Mouse (Mus musculus) cerebellum, postnatal 10 days (tissue): Measurements from ENCODE around the gene Fbxw8.

Experiments used
- DNase-seq, 2 experiments: peaks; one replicate each; pipeline ENCODE4 v3.0.0; 2021; ENCODE audit warnings: mixed read lengths in 2 of 2

Gene Fbxw8

DNA sequence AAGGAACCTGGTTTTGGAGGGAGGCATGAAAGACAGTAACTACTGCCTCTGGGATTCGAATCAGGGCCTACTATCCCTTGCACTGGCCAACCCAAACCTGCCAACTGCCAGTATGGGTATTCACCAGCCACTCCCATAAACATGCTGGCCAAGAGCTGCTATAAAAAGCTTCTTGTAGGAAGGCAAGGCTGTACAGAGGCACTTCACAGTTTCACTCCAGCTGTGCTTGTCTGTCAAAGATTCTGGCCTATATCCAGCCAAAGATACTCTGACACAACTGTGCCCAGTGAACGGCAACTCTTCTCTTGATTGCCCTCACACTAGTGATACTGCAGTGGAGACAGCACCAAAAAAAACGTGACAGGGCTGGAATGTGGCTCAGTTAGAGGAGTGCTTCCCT, 5.6 kb downstream of the Fbxw8 start:
- DNase-seq: no peak

DNA sequence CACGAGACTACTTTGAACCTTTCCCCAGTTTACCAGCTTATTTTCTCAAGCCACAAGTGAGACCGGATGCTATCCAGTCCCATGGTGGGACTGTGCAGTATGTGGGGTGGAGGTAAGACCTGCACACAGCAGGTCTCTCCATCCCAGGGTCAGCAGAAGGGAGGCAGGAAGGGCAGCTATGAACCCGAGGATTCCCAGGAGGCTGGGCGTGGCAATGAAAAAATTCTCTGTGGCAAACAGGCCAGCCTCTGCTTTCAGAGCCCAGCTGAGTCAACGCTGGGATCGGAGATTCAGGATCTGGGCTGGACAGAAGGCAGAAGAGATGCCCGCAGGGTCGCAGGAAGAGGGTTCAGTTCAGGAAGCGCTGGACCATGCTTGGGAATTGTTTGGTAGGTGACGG, 8.0 kb downstream of the Fbxw8 start:
- DNase-seq: no peak

DNA sequence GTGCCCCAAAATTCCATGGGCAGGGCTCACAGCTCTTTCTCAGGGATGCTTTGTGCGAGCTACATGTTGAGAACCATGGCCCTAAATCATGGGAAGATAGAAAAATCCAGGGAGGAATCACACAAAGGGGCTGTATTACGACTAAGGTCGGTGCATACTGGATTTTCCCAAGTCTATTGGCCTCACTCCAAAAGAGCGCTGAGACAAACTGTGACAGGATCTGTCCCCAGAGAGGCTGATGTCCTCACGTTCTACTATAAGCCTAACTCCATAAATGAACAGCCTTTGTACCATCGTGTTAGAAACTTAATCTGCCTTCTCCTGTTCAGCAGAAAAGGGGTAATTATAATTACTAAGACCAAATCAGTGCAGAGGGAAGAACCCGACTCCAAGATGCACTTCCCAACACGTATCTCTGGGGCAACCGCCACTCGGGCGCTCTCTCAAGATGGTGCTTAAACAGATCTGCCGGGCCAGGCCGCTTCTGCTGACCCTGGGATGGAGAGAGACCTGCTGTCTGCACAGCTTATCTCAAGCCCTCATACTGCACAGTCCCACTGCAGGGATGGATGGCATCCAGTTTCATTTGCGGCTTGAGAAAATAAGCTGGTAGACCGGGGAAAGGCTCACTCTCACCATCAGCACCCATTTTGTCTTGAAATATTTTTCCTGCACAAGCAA, 9.1 kb downstream of the Fbxw8 start:
- DNase-seq: peak; percentile 61 to 71

DNA sequence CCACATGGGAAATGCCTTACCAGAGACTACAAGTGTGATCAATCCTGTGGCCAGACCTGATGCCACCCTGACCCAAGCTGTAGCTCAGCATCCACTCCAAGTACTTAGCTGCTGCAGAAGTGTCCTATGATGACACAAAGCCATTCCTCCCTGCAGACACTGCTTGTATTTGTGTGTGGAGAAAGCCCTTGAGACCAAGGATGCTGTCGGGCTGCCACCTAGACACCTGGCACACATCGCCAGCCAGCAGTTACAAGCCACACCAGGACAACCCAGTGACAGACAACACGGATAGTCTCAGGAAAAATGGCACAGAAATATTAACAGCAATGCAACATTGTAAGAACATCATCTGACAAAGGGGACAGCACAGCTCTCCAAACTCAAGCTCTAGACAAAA, 9.8 kb downstream of the Fbxw8 start:
- no peak for DNase-seq

DNA sequence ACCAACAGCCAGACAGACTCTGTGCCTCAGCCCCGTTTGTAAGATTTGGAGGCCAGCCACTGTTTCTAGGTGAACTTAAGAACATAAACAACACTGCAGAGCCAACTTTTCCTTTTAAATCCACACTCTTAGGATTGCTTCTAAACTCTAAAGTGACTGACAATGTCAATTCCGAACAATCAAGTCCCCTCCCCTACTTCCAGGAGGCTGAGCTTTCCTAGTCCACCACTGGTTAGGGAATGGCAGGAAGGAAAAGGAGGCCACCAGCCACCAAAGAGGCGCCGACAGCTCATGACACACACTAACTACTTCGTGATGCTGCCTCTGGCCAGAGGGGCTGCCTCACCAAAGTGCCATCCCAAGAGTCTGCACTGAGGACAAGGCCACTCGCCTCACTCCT, 10.5 kb downstream of the Fbxw8 start:
- DNase-seq: no peak

DNA sequence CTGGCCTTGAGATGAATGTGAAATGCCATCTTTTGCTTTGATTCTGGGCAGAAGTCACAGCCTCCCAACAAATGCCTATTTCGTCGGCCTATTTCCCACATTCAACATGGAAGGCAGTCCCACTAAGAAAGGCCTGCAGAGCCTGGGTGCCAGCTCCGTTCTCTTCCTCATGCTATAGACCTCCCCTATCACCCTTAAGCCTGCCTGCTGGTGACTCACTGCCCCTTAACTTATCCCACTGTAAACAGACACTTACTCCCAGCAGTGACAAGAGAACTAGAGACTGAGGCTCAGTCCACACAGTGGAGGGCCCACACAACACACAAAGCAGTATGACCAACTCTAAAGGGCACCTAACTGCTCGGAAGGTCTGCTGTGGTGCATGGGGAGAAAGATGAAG, 10.9 kb downstream of the Fbxw8 start:
- no peak for DNase-seq

- no peak for DNase-seq
Observed at GRCm38 (mm10) chr5:118143211-118144026, 11.8 kb downstream of the Fbxw8 start.

GRCm38 (mm10) chr5:118142471-118142870, 12.8 kb downstream of the Fbxw8 start:
- no peak for DNase-seq

DNA sequence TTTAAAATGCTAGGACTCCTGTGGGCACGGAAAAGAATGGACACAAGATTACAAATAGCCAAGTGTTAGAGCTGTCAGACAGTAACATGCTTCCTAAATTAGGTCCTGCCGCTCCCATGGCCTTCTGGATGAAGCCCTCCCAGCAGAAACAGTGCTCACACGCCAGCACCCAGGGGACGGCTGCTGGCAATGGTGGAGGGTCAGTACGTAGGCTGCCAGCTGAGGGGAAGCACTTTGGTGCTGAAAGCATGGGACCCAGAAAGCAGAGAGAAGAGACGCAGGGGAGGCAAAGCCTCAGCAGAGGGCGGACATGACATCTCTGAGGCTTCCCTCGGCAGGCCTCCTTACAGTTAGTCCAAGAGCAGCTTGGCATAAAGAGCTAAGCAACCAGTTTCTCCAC, 15.6 kb downstream of the Fbxw8 start:
- no peak for DNase-seq

GRCm38 (mm10) chr5:118136391-118136790, 18.9 kb downstream of the Fbxw8 start:
- DNase-seq: no peak

- no peak for DNase-seq
Observed at GRCm38 (mm10) chr5:118128651-118129050, 26.6 kb downstream of the Fbxw8 start.

DNA sequence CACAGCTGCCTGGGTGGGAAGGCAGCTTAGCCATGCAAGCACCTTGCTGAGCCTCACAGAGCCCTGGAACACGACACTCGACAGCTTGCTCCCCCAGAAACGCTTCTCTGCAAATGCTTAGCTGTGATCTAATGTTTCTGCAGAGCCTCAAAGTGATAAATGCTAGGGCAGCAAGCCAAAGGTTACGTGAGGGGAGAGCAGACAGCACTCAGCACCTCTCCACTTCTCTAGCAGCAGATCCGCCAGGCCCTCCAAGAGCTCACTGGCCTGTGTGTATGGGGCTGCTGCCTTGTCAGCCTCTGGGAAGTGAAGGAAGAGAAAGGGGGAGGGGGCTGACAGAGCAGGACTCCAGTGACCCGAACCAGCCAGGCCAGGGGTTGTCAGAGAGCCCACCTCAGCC, 27.1 kb downstream of the Fbxw8 start:
- DNase-seq: peak in 1 of 2 experiments; percentile 36

DNA sequence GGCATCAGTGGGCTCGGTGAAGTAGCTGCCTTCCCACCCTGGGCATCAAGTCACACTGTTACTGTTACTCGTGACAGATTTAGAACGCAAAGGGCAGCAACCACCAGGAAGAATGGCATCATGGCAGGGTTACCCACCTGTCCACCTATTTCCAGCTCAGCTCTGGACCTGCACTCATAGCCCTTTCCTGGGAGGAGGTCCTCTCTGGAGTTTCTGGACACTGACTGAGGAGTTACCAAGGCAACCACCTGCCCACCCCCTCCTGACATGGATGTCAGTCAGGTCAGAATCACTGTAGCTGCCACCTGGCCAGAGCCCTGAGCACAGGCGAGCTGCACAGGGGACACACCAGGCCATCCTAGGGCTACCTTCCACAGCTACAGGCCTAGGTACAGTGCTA, 28.6 kb downstream of the Fbxw8 start:
- DNase-seq: no peak

DNA sequence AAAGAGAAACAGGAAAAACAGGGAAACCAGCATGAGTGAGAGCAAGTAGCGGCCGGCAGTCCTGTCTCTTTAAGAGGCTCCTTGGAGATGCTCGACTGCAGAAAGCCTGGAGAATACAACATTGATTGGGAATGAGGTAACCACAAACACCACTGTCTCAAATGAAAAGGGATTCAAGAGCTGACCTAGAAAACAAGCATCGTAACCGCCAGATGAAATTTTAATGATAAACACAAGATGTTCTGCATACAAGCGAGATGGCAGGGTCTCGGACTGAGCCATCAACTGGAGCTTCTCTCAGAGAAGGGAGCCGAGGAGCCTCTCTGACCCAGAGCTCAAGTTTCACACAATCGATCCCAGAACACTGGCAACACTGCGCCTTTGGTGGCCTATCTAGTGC, 32.2 kb downstream of the Fbxw8 start:
- DNase-seq: no peak

- no peak for DNase-seq
Observed at GRCm38 (mm10) chr5:118121928-118122327, 33.3 kb downstream of the Fbxw8 start.

GRCm38 (mm10) chr5:118120670-118121069, 34.6 kb downstream of the Fbxw8 start:
- no peak for DNase-seq

DNA sequence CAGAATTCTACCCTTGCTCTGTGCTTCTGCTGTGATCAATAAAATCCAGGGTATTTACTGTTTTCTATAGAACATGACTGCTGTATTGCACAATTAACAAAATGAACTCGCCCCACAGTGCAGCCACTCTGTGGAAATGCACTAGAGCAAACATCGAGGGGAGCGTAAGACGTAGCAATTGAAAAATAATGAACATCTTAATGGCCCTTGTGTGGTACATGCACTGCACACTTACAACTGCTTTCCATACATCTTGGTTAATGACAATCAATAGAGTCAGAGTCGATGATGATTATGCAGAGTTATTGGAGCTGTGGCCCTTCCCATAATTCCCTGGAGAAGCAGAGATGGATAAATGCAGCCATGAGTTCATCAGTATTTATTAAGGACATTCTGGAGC, 36.3 kb downstream of the Fbxw8 start:
- no peak for DNase-seq

GRCm38 (mm10) chr5:118118351-118118750, 36.9 kb downstream of the Fbxw8 start:
- DNase-seq: no peak

- peak; percentile 73 to 74 for DNase-seq
Observed at GRCm38 (mm10) chr5:118113617-118114016, 41.6 kb downstream of the Fbxw8 start.

DNA sequence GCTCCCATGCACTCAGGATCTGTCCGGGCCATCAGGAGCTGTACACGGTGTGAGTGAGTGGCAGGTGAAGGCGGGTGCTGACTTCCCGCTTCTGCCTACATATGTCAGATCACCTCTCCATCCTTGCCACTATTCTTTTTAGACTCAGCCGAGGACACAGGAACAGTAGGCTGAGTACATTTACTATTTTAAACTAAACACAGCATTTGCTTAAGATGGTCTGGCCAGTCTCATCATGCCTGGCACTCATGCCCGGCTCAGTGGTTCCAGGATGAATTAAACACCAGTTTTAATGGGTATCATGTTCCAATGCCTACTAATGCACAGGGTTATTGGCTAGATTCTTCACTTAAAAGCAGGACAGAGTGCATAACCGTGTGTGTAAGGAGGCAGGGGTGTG, 42.2 kb downstream of the Fbxw8 start:
- no peak for DNase-seq

GRCm38 (mm10) chr5:118108794-118109440, 46.3 kb downstream of the Fbxw8 start:
- DNase-seq: no peak

DNA sequence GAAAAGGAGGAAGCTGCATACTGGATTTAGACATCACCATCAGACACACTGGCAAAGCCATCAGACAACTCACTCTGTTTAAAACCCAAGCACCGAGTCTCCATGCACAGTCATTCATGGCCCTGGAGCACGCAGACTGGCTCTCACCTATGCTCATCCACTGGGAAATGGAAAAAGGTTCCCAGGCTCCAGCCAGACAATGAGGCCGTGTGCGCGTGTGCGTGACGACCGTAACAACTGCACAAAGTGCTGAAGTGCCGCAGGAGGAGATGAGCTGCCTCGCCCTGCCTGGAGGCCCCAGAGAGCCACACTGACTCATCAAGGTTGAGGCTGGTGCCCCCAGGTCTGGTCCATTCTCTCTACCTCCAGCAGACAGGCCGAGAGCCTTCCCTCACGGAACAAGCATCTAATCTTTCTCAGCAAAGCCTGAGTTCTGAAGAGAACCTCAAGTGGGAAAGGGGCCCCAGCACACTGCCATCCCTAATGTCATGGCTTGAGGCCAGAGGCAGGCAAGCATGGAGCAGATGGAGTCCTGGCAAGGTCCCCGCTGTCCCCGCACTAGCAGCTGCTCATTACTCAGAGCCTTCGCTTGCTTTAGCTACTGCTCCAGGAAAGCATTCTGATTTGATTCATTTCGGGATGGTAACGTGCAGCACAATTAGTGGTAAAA, 47.0 kb downstream of the Fbxw8 start:
- DNase-seq: peak; percentile 97

DNA sequence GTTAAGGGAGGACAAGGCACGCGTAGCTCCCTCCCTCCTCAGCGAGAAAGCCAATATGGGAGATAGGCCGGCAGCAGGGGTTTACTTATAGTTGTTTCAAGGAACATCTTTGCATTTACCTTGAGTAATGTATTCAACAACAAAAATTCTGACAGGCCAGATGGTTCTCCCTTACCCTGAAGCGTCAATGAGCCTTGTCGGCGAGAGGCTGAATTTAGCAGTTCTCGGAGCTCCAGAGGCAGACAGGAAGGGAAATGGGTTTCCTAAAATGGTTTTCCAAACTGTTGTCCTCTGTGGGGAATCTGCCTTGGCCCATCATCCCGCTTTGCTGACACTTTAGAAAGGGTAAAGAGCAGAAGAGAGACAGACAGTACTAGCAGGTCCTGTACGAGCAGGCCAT, 48.6 kb downstream of the Fbxw8 start:
- no peak for DNase-seq
